Mouse (Mus musculus) spleen, embryonic (tissue): ENCODE results near the gene Pcbp2.

Experiments
- CTCF ChIA-PET: fragments of 350-600 bp; sonication (Branson Sonifier 250); formaldehyde crosslinking; loops from one replicate; lab custom pipeline; 2022; lab: Charles Lee

Gene Pcbp2

DNA sequence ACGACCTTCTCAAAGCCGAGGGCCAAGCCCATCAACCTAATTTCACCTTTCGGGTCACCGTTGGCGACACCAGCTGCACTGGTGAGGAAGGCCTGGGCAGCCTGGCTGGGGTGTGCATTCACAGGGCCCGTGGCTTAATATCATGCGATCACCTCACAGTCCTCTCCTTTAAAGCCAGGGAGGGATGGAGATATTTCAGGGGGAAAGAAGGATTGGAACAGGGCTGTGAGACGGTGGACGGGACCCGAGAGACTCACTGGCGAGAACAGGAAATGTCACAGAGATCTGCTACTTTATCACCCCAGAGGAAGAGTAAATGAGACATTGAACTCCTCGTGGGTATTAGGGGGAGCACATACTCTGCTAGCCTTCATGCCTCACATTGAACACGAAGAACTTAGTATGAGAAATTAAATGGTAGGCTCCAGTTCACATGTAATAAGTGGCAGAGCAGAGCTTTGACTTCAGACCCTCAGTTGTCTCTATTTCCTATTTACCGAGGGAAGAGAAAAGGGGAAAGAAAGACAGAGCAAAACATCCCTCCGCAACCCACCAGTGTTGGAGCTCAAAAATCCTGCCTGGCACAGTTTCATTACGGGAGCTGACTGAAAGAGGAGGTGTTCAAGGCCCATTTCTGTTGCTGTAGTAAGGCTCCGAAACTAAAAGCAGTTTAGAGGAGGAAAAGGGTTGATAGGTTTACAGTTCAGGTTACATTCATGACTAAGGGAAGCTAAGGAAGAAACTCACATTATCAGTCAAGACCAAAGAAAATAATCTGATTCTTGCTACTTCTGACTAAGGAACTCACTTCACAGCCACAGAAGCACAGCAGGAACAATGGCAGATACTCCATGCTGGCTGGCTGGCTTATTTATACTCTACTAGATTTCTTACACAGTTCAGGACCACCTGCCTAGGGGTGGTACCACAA is 49.1 kb downstream of the Pcbp2 start:
- CTCF ChIA-PET, result no interaction called here

DNA sequence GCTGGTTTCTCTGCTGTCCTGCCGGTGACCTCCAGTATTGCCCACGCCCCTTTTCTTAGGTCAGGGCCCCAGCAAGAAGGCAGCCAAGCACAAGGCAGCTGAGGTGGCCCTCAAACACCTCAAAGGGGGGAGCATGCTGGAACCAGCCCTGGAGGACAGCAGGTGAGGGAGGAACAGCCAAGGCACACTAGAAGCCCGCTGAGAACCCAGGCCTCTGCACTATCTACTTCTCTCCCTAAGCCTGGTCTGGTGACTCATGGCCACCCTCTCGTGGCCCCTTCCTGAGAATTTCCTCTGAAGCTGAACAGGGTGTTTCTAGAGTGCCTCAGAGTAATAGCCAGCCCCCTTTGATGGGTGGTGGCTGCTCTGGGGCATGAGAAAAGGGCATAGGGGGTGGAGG is 50.1 kb downstream of the Pcbp2 start:
- CTCF ChIA-PET, result no interaction called here

DNA sequence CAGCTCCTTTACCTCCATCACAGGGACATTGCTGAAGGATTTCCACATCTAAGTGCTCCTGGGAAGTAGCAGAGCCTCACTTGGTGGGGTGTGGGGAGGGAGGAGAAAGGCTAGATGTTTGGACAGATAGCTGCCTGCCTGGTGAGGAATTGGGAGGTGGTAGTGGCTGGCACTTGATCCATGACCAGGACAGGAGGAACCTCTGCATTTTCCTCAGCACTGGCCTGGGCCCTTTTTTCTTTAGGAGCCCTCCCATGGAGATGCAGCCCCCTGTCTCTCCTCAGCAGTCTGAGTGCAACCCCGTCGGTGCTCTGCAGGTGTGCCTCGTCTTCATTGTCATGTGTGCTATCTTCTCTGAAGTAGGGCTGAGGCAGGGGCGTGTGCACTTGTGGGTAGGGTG is 51.1 kb downstream of the Pcbp2 start:
- CTCF ChIA-PET, result no interaction called here

DNA sequence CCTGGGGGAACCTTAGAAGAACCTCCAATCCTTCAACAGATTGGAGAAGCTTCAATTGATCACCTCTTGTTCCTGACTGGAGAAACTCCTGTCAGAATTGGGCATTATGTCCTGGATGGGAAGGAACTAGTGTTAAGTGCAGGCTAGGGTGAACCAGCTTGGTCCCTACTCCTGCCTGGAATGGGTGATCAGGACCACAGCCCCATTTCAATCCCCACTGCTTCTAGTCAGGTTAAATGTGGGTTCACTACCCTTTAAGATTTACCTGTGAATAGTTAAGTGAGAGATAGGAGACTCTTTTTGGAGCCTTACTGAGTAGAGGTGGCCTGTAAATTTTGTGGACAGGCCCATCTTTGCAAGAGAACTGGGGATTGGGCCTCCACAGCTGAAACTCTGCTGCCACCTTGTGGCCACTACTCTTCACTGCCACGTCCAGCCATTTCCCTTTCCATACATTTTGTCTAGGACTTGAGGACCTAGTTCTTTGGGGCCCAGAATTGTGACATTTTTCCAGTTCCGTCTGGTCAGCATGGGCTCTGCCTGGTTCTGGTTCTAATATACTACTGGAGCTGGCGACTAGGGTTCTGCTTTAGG is 54.6 kb downstream of the Pcbp2 start, which contains the start of gene Npff:
Gene Npff (minus strand): TSS at position 51 of the 594 bp plus-strand sequence.
- CTCF ChIA-PET, result no interaction called here

DNA sequence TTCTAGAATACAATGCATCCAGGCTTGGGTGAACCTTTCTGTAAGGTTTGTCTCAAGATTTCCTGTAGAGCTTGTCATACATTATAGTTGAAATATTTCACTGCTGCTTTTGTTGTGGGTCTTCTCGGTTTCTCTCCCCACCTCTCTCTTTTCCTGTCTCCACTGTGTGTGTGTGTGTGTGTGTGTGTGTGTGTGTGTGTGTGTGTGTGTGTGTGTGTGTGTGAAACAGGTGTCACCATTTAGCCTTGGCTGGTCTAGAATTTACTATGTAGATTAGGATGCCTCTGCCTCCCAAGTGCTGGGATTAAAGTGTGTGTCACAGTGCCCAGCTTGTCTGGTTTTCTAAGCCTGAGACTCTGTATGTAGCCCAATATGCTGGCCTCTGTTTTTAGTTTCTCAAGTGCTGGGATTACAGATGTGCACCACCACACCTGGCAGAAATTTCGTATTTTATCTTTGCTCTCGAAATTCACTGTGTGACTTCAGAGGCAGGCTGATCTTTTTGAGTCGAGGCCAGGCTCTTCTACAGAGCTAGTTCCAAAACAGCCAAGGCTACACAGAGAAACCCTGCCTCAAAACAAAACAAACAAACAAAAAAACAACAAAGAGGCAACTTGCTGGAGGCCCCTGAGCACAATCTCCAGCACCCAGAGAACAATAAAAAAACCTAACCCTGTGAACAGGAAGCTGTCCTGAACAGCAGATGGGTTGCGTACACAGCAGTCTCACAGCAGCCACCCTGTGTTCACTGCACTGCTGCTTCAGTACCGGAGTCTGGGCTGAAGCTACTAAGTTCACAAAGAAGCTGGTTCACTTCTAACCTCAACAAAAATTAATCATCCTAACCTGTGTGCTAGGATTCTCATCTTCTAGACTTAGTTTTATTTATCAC is 56.0 kb downstream of the Pcbp2 start:
- CTCF ChIA-PET, result interaction anchor here (0.5 to 0.6 kb wide), 3 partner anchors 24 to 229 kb away, joined by 4 to 6 read pairs (median 4); no protein-coding TSS in a partner anchor

DNA sequence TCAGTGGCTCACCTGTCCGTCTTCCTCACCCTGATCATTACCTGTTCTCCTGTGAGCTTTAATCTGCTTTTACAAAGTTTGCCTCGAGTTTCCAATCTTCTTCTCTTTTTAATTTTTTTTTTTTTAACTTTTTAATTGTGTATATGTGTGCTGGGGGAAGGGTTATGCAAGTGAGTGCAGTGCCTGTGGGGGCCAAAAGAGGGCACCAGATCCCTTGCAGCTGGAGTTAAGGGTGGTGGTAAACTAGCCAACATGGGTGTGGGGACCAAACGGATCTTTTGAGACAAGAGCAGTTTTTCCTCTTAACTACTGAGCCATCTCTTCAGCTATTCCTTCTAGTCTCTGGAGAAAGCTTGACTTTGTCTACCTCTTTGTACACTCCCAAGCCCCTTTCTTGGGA is 57.6 kb downstream of the Pcbp2 start:
- CTCF ChIA-PET, result interaction anchor here (0.6 to 0.7 kb wide), 2 partner anchors 42 to 301 kb away, joined by 4 to 6 read pairs; no protein-coding TSS in a partner anchor

DNA sequence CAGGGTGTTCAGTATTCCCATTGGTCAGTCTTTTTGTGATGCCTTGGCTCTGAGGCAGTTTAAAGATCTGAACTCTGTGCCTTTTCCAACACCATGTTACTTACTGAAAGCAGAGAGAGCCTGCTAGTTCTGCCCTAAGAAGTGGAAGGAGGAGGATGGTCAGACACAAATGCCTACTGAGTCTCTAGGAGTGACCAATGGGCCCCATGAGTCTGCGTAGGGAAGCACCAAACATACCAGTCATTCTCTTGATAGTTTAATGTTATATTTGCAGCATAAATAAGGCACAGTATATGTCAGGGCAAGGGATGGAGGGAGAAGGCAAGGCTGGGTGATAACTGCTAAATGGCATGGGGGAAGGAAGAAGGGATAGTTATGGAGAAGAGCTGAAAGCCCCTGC is 58.1 kb downstream of the Pcbp2 start:
- CTCF ChIA-PET, result no interaction called here

DNA sequence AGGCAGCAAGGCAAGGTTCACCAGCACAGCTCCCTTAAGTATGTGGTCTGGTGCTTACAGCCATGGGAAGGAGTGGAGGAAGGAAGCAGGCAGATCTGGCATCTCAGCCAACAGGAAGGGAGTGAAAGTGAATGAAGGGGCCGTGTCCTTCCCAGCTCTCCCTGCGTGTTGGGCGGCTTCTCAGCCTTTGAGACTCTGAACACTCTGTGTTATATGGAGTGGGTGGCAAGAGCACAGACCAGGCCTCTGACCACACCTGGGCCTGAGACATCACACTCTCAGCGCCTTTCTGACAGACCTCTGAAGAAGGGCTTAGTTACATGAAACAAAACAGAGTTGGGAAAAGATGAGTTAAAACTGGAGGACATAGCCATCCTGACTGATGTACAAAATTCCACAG is 60.2 kb downstream of the Pcbp2 start:
- CTCF ChIA-PET, result no interaction called here

DNA sequence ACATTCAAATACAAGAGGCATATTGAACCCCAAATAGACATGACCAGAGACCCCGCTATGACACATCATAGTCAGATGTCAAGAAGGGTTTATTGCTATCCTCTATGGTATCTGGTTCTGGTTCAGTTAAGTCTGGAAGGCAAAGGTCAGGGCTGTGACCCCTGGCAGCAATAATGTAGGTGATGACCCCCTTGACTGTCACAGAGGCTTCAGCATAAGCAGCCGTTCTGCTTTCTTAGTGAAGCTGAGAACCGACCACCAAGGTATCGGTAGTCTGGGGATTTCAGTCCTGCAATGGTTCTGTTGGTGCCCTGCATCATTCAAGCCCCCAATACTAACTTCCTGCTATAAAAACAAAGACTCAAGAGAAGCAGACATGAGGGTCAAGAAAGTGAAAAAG is 61.2 kb downstream of the Pcbp2 start:
- CTCF ChIA-PET, result interaction anchor here (0.6 kb wide), 1 partner anchor 258 kb away, joined by 3 read pairs; no protein-coding TSS in a partner anchor

DNA sequence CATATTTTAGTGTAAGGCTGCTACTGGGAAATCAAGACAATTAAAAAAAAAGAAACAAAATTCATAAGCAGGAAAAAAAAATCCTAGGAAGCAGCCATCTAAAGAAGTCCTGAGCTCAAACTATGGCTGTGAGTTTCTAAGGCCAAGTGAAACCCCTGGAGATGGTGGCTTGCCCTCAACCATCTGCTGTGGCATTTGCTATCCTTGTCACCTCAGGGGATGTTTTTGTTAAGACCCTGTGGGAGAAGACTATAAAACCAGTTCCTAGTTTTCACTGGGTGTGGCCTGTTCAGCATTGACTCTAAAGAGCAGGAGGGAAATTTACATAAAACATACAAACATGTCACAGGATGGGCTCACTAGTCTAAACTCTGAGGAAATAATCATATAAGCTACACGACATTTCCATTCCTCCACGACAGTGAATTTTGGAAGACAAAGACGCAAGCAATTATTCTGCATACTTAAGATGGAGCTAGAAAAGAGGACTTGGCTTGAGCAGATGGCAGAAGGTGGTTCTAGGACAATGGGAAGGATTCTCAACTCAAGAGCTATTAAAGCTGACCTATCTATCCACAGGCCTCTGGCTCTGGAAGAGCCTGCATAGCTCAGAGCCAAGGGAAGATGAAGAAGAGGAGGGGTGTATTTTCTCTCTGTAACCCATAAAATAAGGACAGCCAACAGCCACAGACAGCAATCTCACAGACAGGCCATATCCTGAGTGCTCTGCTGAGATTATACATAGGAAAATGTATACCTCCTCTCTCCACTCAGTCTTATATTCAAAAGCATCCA is 62.0 kb downstream of the Pcbp2 start:
- CTCF ChIA-PET, result interaction anchor here (1.0 kb wide), 1 partner anchor 61 kb away, joined by 4 read pairs; no protein-coding TSS in a partner anchor

DNA sequence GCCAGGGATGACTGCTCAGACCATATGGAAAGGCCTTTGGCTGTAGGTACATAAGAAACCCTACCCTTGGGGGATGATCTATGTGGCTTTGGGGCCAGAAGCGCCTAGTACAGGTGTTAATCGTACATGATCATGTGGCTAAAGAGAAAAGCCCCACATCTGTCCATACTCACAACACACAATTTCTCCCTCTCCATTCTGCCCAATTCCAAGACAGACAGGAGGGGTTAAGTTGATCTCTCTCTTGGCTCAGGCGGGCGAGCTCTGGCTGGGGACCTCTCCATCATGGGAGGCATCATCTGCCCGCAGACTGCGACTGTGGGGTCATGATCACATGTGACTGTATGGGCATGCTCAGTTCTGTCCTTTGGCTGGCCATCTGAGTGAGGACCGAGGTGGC is 63.6 kb downstream of the Pcbp2 start:
- CTCF ChIA-PET, result interaction anchor here (0.5 to 0.6 kb wide), 2 partner anchors 34 to 391 kb away, joined by 3 to 5 read pairs; no protein-coding TSS in a partner anchor

DNA sequence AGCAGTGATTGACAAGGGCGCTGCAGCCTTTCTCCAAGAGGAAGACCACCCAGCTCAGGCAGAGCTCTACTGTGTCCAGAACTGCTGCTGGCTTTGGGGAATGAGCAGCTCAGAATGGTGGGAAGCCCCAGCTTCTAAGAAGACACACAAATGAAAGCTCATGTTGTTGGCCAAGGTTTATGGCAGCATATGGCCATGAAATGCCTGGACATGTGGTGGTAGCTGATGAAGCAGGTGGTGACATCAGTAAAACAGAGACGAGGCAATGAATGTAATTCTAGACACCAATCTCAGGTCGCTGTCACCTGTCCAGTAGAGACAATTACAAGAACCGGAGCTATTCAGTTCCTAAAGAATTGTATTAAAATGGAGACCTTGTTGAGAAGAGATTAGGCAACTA is 74.5 kb downstream of the Pcbp2 start:
- CTCF ChIA-PET, result no interaction called here

DNA sequence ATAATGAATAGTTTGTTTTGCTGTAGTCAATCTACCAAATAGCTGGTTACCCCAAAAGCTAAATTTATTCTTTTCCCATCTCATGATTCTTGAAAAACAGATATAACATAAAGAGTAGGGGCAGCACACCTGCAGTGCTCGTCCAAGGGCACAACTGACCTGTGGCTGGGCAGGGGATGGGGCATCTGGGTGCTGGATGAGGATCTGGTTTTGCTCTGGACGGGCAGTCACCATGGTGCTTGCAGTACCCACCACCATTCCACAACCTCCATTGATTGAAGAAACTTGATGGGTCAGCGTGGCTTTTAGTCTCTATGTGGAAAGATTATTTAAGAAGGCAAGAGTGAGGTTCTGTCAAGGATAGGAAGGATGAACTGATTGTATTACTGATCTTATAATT is 75.9 kb downstream of the Pcbp2 start:
- CTCF ChIA-PET, result no interaction called here

DNA sequence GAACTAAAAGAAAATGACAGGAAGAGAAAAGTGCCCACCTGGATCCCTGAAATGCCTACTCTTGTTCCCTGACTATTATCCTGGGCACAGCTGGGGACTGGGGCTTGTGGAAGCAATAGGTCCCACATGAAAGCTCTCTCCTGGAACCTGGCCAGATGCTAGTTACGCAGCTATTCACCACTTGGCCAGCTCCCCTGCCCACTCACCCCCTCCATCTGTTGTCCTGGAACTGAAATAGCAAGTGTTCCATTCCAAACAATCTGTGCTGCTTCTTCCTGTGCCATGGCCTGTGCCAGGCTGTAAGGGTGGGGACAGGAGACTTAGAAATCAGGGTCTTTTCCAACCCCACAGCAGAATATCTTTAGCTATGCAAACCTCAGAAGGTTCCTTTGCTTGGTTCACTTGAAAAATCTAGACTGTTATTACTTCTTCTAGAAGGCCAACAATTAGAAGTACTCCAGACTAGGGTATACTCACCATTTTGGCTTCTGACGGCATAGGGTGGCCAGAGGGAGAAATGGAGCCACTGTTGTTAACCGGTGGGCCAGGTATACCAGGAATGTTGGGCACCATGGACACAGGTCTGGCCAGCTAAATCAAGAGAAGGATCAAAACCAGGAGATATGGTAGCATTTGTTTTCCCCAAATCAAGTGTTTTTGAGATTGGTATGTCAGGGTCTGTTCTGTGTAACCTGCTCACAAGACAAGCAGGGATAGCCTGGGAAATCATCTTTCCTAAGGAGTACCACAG is 76.5 kb downstream of the Pcbp2 start:
- CTCF ChIA-PET, result interaction anchor here (0.5 kb wide), 1 partner anchor 143 kb away, joined by 3 read pairs; no protein-coding TSS in a partner anchor

DNA sequence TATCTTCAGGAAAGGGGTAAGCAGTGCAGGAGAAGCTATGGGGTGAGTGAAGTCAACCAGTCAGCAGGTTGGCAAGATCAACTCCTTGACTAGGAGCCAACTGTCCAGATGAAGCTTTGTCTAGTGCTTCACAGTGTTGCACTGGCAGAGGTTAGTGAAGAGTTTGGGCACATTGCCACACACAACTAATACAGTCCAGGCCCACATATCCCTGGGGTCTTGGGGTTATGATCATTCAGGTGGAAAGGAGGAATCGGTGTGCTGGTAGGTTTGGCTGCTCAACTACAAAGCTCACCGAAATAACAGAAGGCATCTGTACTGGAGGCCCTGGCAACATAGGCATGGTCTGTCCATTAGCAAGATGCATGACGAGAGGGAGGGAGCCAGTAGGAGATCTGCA is 77.1 kb downstream of the Pcbp2 start:
- CTCF ChIA-PET, result interaction anchor here (0.5 kb wide), 1 partner anchor 143 kb away, joined by 3 read pairs; no protein-coding TSS in a partner anchor
